Mouse (Mus musculus) stomach, embryonic 16.5 days (tissue): ENCODE results near the gene Adat1. TPM values are rescaled to one million over a fixed set of nuclear protein-coding genes. Genes with fewer than 3 reads are reported as not detected.

Experiments used
- ATAC-seq: fragments of 200-750 bp; cut with Nextera tagmentation; 2 replicates; pipeline ENCODE4 v1.8.0; 2017; ENCODE audit warnings: moderate number of reproducible peaks, moderate TSS enrichment; ENCODE audit not compliant: insufficient read depth, low FRiP score
- H3K27ac ChIP-seq: fragments of 300-500 bp; sonication (generic); 2 replicates; pipeline ENCODE4 v1.5.1; 2014; ENCODE audit warnings: low read length
- H3K27me3 ChIP-seq: fragments of 300-500 bp; sonication (generic); 2 replicates; pipeline ENCODE4 v1.6.1; 2014; ENCODE audit warnings: low read length, control low read depth, mixed read lengths; ENCODE audit not compliant: control insufficient read depth, insufficient read depth
- H3K36me3 ChIP-seq: fragments of 300-500 bp; sonication (generic); 2 replicates; pipeline ENCODE4 v1.6.1; 2014; ENCODE audit warnings: low read length; ENCODE audit not compliant: control insufficient read depth, insufficient read depth
- H3K4me1 ChIP-seq: fragments of 300-500 bp; sonication (generic); 2 replicates; pipeline ENCODE4 v1.6.1; 2014; ENCODE audit warnings: low read length, control low read depth, mixed read lengths; ENCODE audit not compliant: control insufficient read depth, insufficient read depth
- H3K4me2 ChIP-seq: fragments of 300-500 bp; sonication (generic); 2 replicates; pipeline ENCODE4 v1.6.1; 2014; ENCODE audit warnings: low read depth, low read length, mixed read lengths
- H3K4me3 ChIP-seq: fragments of 300-500 bp; sonication (generic); replicated peaks from 2 replicates; pipeline ENCODE4 v1.5.1; 2014; ENCODE audit warnings: mild to moderate bottlenecking, low read length
- H3K9ac ChIP-seq: fragments of 300-500 bp; sonication (generic); 2 replicates; pipeline ENCODE4 v1.6.1; 2014; ENCODE audit warnings: low read length
- H3K9me3 ChIP-seq: fragments of 300-500 bp; sonication (generic); replicated peaks from 2 replicates; pipeline ENCODE4 v1.6.1; 2016; ENCODE audit warnings: low read length, control low read depth; ENCODE audit not compliant: control insufficient read depth
- WGBS: fragments of 180-500 bp; shearing (Covaris S2); extraction: QIAGEN DNeasy Blood & Tissue Kit; methylation state at CpG from one replicate; pipeline ENCODE4 v1.1.7; 2014; 5-methylcytosine and 5-hydroxymethylcytosine counted together
- polyA plus RNA-seq: library from polyadenylated mRNA; unstranded; fragments of >200 nt; fragmentation: Nextera tagmentation; extraction: Ambion mirVana; gene quantifications from 2 replicates; pipeline ENCODE4 v1.2.1, GENCODE M21; 2015

Adat1 gene
- polyA plus RNA-seq, 1 experiment from 2014 or later = 8.3 TPM

DNA sequence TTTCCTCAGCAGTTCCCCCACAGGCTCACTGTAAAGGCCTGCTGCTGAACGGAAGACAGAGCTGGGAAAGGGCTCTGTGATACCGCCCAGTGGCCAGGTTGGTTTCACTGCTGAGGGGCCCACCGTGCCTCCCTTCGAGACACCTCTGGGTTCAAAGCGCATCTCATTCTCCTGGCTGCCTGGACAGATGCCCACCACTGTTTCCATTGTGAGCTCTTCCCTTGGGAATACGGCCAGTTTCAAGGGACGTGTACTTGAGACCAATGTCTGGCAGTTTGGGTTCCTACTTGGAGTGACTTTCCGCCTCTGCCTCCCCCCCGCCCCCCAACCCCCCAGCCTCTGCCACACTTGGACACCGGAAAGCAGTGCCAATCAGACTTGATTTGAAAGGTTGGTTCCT lies 29.0 kb downstream of the Adat1 start:
- H3K4me3 ChIP-seq = no peak overlapping the region
- H3K9ac ChIP-seq = no peak overlapping the region
- H3K27me3 ChIP-seq = no peaks in the 10 kb centered on the region
- H3K9me3 ChIP-seq = no peaks in the 10 kb centered on the region
- WGBS = 73% methylated on average over 10 of the region's 10 CpGs
- H3K36me3 ChIP-seq = no peaks in the 10 kb centered on the region
- no peak overlapping the region for H3K4me2 ChIP-seq
- no peaks in the 10 kb centered on the region for H3K4me1 ChIP-seq
- no peak for ATAC-seq
- H3K27ac ChIP-seq = no peak overlapping the region

DNA sequence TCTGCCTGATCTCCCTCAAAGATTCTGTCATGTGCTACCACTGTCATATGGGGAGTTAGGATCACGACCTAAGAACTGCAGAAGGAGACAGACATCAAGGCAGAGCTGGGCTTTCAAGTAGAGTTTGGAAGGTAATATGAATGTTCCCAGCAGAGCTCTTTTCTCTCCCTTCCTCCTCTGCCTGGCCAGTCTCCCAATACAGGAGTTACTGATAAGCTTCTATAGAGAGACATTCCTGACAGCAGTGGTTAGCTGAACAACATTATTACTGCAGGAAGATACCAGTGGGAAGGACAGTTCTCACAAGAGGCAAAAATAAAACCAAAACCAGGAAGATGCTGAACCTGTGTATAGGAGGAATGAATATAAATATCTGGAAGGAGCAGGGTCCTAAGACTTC lies 29.5 kb downstream of the Adat1 start:
- Histone ChIP-seq H3K36me3 (no peaks in the 10 kb centered on the region), H3K4me3 (no peak overlapping the region), H3K27ac (no peak overlapping the region), H3K9ac (no peak overlapping the region), H3K27me3 (no peaks in the 10 kb centered on the region), H3K4me2 (no peak overlapping the region), H3K4me1 (no peaks in the 10 kb centered on the region), H3K9me3 (no peaks in the 10 kb centered on the region)
- ATAC-seq = no peak
- 55% methylated on average over 1 of the region's 1 CpGs for WGBS

DNA sequence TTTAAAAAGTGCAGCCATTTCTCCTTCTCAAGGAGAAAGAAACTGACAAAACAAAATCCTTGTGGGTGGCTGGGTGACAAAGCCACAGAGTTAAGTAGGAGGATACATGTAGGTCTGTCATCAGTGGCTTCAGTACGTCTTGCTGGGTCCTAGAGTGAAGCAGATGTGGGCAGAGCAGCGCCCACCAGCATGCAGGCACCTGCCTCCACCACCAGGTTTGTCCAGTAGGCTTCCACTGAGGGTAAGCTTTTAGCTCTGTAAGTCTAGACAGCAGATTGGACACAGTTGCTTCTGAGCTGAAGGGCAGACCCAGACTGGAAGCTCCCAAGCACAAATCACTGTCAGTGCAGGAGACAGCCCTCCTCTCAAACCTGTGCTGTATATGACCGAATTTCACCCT lies 30.8 kb downstream of the Adat1 start:
- no peak for ATAC-seq
- Histone ChIP-seq H3K4me2 (no peak overlapping the region), H3K4me3 (no peak overlapping the region), H3K9ac (no peak overlapping the region), H3K27ac (no peak overlapping the region), H3K4me1 (no peaks in the 10 kb centered on the region), H3K36me3 (peaks cover 3% of the 10 kb centered on the region; the same call in 1 of the 2 replicates), H3K9me3 (no peaks in the 10 kb centered on the region), H3K27me3 (no peaks in the 10 kb centered on the region)
- WGBS = 75% methylated on average over 3 of the region's 3 CpGs

DNA sequence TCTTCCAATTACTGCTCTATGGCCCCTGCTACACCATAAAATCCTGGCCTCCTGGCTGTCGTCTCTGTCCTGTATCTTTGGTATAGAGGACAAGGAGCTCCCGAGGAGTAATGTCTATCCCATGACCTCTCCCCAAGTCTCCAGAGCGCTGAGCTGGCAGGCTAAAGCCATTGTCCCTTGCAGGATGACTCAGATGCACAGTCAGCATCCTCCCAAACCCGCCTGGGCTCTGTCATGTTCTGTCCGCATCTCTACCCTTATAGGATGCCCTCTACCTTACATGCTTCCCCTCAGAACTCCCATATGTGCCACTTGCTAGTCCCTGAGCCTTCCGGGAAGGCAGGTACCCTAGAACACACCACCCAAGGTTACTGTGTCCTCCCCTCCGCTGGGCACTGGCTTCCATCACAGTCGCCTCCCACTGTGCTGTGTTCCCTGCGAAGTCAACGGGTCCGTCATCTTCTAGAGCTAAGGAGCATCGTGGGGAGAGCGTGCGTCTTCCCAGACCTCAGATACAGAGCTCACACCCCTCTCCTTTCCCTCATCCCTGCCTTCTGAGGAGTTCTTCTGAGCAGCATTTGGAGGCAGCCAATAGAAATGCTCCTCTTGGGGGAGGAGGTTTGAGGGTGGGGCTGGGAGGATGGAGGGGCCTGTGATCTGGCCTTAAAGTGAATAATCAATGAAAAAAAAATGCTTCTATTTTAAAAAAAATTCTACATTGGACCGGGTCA lies 31.3 kb downstream of the Adat1 start:
- Histone ChIP-seq H3K27ac (no peak overlapping the region), H3K27me3 (no peaks in the 10 kb centered on the region), H3K4me2 (no peak overlapping the region), H3K36me3 (peaks cover 3% of the 10 kb centered on the region; the same call in 1 of the 2 replicates), H3K9ac (no peak overlapping the region), H3K4me1 (no peaks in the 10 kb centered on the region), H3K9me3 (no peaks in the 10 kb centered on the region), H3K4me3 (no peak overlapping the region)
- ATAC-seq = no peak
- 73% methylated on average over 15 of the region's 15 CpGs for WGBS

DNA sequence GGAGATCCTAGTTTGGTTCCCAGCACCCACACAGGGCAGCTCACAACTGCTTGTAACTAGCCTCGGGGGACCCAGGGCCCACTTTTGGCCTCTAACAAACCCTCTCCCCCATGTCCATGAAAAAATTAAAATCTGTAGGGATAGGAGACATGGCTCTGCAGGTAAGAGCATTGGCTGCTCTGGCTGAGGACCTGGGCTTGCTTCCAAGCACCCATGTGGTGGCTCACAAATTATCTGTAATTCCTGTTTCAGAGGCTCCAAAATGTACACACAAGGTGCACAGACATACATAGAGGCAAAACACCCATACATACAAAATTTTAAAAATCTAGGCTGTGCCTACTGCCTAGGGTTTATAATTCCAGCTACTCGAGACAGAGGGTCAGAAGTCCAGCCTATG lies 34.9 kb downstream of the Adat1 start:
- H3K9ac ChIP-seq = no peak overlapping the region
- H3K27me3 ChIP-seq = no peaks in the 10 kb centered on the region
- H3K4me3 ChIP-seq = no peak overlapping the region
- peaks cover 11% of the 10 kb centered on the region; the same call in 1 of the 2 replicates for H3K36me3 ChIP-seq
- no peak overlapping the region for H3K4me2 ChIP-seq
- ATAC-seq = no peak
- no peak overlapping the region for H3K27ac ChIP-seq
- H3K9me3 ChIP-seq = no peaks in the 10 kb centered on the region
- 92% methylated on average over 2 of the region's 2 CpGs for WGBS
- H3K4me1 ChIP-seq = no peaks in the 10 kb centered on the region

DNA sequence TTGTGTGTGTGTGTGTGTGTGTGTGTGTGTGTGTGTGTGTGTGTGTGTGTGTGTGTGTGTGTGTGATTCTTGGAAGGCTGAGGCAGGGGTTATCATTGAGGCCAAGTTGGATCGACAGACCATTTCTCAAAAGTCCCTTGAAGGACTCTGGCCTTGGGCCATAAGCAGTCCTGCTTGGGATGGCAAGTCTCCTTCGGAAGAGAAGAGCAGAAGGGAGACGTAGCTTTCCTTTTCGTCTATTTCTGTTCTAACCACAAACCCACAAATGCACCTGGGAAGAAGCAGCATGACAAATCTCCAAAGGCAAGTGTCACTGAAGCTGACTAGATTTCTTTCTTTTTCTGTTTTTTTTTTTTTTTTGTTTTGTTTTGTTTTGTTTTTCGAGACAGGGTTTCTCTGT lies 36.2 kb downstream of the Adat1 start:
- WGBS = 89% methylated on average over 5 of the region's 5 CpGs
- Histone ChIP-seq H3K9me3 (no peaks in the 10 kb centered on the region), H3K9ac (no peak overlapping the region), H3K4me1 (no peaks in the 10 kb centered on the region), H3K4me2 (no peak overlapping the region), H3K27me3 (no peaks in the 10 kb centered on the region), H3K36me3 (peaks cover 11% of the 10 kb centered on the region; the same call in 1 of the 2 replicates), H3K27ac (no peak overlapping the region), H3K4me3 (no peak overlapping the region)
- no peak for ATAC-seq

DNA sequence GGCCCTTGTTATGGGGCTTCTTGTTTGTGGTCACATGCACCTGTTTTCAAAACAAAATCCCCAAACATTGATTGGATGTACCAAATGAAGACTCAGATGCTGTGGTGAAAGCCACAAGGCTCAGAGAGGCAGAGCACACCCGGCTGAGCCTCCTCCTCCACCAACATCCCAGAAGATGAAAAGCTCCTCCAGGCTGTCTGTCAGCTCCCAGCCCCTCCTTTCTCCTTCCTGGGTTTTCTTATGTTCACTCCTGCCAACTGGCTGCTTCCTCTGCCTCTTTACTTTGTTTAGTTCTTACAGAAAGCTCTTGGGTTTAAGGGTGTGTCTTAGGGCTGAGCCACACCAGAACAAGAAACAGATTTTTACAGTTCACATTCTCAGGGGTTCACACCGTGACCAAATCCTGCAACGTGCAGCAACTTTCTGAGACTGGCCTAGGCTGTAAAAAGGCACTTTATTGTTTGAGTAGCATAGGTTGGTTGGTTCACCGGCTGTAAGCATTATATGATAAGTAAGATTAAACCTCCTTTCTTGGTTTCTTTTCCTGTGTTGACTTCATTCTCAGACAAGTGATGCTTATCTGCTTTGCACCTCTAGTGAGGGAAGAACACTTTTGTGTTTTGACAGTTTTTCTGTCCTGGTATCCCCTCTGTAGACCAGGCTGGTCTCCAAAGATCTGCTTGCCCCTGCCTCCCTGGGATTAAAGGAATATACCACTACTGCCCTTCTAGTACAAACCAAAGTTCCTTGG lies 37.1 kb downstream of the Adat1 start:
- H3K36me3 ChIP-seq = peaks cover 11% of the 10 kb centered on the region; the same call in 1 of the 2 replicates
- H3K9me3 ChIP-seq = no peaks in the 10 kb centered on the region
- H3K4me3 ChIP-seq = no peak overlapping the region
- no peak overlapping the region for H3K27ac ChIP-seq
- 79% methylated on average over 4 of the region's 4 CpGs for WGBS
- H3K9ac ChIP-seq = no peak overlapping the region
- H3K4me2 ChIP-seq = no peak overlapping the region
- ATAC-seq = no peak
- no peaks in the 10 kb centered on the region for H3K27me3 ChIP-seq
- H3K4me1 ChIP-seq = no peaks in the 10 kb centered on the region

DNA sequence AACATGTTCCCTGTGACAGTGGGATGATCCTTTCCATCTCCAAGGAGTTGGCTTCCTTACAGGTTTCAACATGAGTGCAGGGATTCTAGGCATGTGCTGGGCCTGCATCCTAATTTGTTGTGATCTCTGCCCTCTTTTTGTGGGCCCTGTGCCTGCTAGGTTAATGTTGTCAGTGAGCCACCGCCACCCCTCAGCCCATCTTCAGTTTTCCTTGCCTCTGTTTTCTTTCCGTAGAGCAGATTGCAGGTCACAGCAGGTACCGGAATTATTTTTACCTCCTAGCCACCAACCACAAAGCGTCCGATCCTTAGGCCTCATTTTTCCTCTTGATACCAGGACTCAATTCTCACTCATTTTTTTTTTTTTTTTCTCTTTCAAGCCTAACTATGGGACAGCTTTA lies 40.2 kb downstream of the Adat1 start:
- H3K4me2 ChIP-seq = no peak overlapping the region
- WGBS = 95% methylated on average over 5 of the region's 5 CpGs
- no peaks in the 10 kb centered on the region for H3K9me3 ChIP-seq
- no peak for ATAC-seq
- H3K9ac ChIP-seq = no peak overlapping the region
- H3K36me3 ChIP-seq = peaks cover 11% of the 10 kb centered on the region; the same call in 1 of the 2 replicates
- H3K4me1 ChIP-seq = no peaks in the 10 kb centered on the region
- H3K4me3 ChIP-seq = no peak overlapping the region
- no peak overlapping the region for H3K27ac ChIP-seq
- H3K27me3 ChIP-seq = no peaks in the 10 kb centered on the region

DNA sequence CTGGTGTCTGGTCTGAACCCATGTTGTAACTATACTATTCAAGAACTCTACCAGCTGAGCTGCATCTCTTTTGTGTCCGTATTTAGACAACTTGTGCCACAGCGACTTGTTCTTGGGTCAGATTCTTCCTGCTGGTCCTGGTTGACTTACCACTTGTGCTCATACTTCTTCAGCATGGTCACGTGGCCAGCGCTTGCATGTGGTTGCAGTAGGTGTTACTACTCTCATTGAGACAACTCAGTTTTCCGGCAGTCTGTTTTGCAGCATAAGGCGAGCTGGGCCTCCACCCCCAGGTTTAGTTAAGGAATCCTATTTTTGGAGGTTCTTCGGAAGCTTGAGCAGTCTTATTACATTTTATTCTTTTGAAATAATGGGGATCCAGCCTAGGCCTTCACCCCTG lies 40.8 kb downstream of the Adat1 start:
- Histone ChIP-seq H3K4me1 (no peaks in the 10 kb centered on the region), H3K9ac (no peak overlapping the region), H3K36me3 (peaks cover 8% of the 10 kb centered on the region; the same call in 1 of the 2 replicates), H3K27ac (no peak overlapping the region), H3K4me3 (no peak overlapping the region), H3K9me3 (no peaks in the 10 kb centered on the region), H3K27me3 (no peaks in the 10 kb centered on the region), H3K4me2 (no peak overlapping the region)
- 92% methylated on average over 7 of the region's 7 CpGs for WGBS
- ATAC-seq = no peak
